24 mouse cellular contexts compared by ENCODE assay signal in the genomic region with DNA sequence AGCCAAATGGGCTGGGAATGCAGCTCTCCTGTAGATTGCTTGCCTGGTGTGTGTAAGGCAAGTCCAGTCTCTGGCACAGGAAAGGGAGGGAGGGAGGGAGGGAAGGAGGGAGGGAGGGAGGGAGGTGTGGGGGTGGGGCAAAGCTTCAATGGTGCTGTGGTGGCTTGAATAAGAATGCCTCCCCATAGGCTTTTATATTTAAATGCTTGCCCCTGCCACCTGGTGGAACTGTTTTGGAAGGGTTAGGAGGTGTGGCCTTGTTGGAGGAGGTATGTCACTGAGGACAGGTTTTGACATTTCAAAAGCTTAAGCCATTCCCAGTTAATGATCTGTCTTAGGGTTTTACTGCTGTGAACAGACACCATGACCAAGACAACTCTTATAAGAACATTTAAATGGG. TPM values are rescaled to one million over a fixed set of nuclear protein-coding genes. Genes with fewer than 3 reads are reported as not detected.
A peak's percentile ranks its signal among the peaks of the same experiment; 100 is the strongest.
DNase-seq lines count a peak whose midpoint lies in the region; ATAC-seq lines count a peak whose summit lies in the region.
"Had no signal": no experiment of that assay in that cellular context is flagged by ENCODE, and none has a peak within 500 bp of the region (broad histone marks: within the 10 kb centered on the region; RNA-seq: fewer than 3 reads in every experiment).

No protein-coding gene starts in this region.

- H3K9me3 ChIP-seq in midbrain, embryonic 11.5 days (ENCODE audit: control insufficient read depth, low read length): no peaks in the 10 kb centered on the region
- peaks cover 3% of the 10 kb centered on the region; the same call in 1 of the 2 replicates for H3K9me3 ChIP-seq in midbrain, embryonic 13.5 days
- H3K9me3 ChIP-seq: embryonic facial prominence, embryonic 10.5 days; embryonic facial prominence, embryonic 12.5 days; forebrain, embryonic 13.5 days; forebrain, embryonic 15.5 days; G1E had no signal

- H3K4me3 ChIP-seq in midbrain, embryonic 11.5 days (ENCODE audit: low read depth, low read length): no peak overlapping the region
- H3K4me3 ChIP-seq in midbrain, embryonic 13.5 days (replicated peaks): no peak overlapping the region
- H3K4me3 ChIP-seq: embryonic facial prominence, embryonic 10.5 days; embryonic facial prominence, embryonic 12.5 days; forebrain, embryonic 13.5 days; forebrain, embryonic 15.5 days had no signal

- peaks cover 4% of the 10 kb centered on the region; the same call in 1 of the 2 replicates for H3K4me1 ChIP-seq in midbrain, embryonic 11.5 days (ENCODE audit: control insufficient read depth, insufficient read depth, low read length)
- H3K4me1 ChIP-seq in midbrain, embryonic 13.5 days (replicated peaks): peaks cover 7% of the 10 kb centered on the region

- H3K27ac ChIP-seq in midbrain, embryonic 11.5 days (ENCODE audit: low read depth, low read length): no peak overlapping the region
- H3K27ac ChIP-seq in midbrain, embryonic 13.5 days: no peak overlapping the region
- H3K27ac ChIP-seq: embryonic facial prominence, embryonic 10.5 days; embryonic facial prominence, embryonic 12.5 days; forebrain, embryonic 13.5 days; forebrain, embryonic 15.5 days had no signal

- peak; percentile 28 for DNase-seq in midbrain, embryonic 11.5 days (ENCODE audit: low spot score, missing footprints)
- peak; percentile 68 for DNase-seq in R1 (ENCODE audit: low read depth, low spot score)
- DNase-seq in lung, postnatal 36 days: no peak
- DNase-seq: adrenal gland, adult 2 months; adrenal gland, postnatal 10 days; adrenal gland, postnatal 25 days; B cell, adult 2 months; cerebellum, adult 11 months; cerebellum, adult 18-20 months; cerebellum, adult 8-10 months; cerebellum, adult 9-11 months; cerebellum, postnatal 14 days; cerebellum, postnatal 36 days; forebrain, postnatal 0 days had no signal

- H3K27me3 ChIP-seq in midbrain, embryonic 11.5 days (ENCODE audit: control insufficient read depth, insufficient read depth, low read length): no peaks in the 10 kb centered on the region
- no peaks in the 10 kb centered on the region for H3K27me3 ChIP-seq in midbrain, embryonic 13.5 days
- H3K27me3 ChIP-seq: CH12.LX; embryonic facial prominence, embryonic 12.5 days; forebrain, embryonic 13.5 days; forebrain, embryonic 15.5 days; Patski had no signal

- no peaks in the 10 kb centered on the region for H3K36me3 ChIP-seq in midbrain, embryonic 11.5 days (ENCODE audit: control insufficient read depth, insufficient read depth, low read length)
- no peaks in the 10 kb centered on the region for H3K36me3 ChIP-seq in midbrain, embryonic 13.5 days
- H3K36me3 ChIP-seq: embryonic facial prominence, embryonic 10.5 days; embryonic facial prominence, embryonic 12.5 days; forebrain, embryonic 15.5 days; G1E had no signal

- no peak for ATAC-seq in midbrain, embryonic 11.5 days (ENCODE audit: low FRiP score)
- ATAC-seq in midbrain, embryonic 13.5 days: no peak
- ATAC-seq in activated CD4-positive, CD25-positive, alpha-beta regulatory T cell, adult 4 months: no peak
- ATAC-seq: CD4-positive, CD25-positive, alpha-beta regulatory T cell, adult 4 months; forebrain, embryonic 13.5 days; forebrain, embryonic 15.5 days; forebrain, postnatal 0 days; Patski had no signal

- no peak overlapping the region for H3K9ac ChIP-seq in midbrain, embryonic 11.5 days (ENCODE audit: low read length)
- no peak overlapping the region for H3K9ac ChIP-seq in midbrain, embryonic 13.5 days (replicated peaks)
- H3K9ac ChIP-seq: embryonic facial prominence, embryonic 12.5 days; forebrain, embryonic 13.5 days; forebrain, embryonic 15.5 days; forebrain, postnatal 0 days had no signal

- no peak overlapping the region for H3K4me2 ChIP-seq in midbrain, embryonic 11.5 days
- H3K4me2 ChIP-seq in midbrain, embryonic 13.5 days (replicated peaks): no peak overlapping the region
- H3K4me2 ChIP-seq: embryonic facial prominence, embryonic 12.5 days; forebrain, embryonic 13.5 days; forebrain, embryonic 15.5 days had no signal

RNA-seq across cellular contexts. Expression of gene Mylip, which starts 47.6 kb away (rescaled TPM):
- polyA plus RNA-seq in midbrain, embryonic 11.5 days (2014; fragmentation: Nextera tagmentation; extraction: Ambion mirVana): 3.9 and 4.3 TPM in 2 replicates
- polyA plus RNA-seq in midbrain, embryonic 13.5 days (2015; fragmentation: Nextera tagmentation; extraction: Ambion mirVana): 3.7 TPM in 2 replicates
- polyA plus RNA-seq in activated CD4-positive, CD25-positive, alpha-beta regulatory T cell, adult 4 months (2017; shearing (Covaris generic)): 10 to 100 TPM; 15.5 to 18.3 TPM
